Mouse (Mus musculus): ENCODE data around the gene Serpinb1c. TPM values are rescaled to one million over a fixed set of nuclear protein-coding genes. Genes with fewer than 3 reads are reported as not detected.

Gene Serpinb1c
- polyA plus RNA-seq, 1 experiment, result not detected

- TF ChIP-seq POLR2A (IDR thresholded peaks at IDR 0.05; ENCODE audit: low read depth, low read length), result no peak
- no peak for TF ChIP-seq CTCF (IDR thresholded peaks at IDR 0.05; ENCODE audit: extremely low read depth, insufficient read depth, insufficient read length, insufficient replicate concordance)
- Histone ChIP-seq H3K4me3 (ENCODE audit: extremely low read depth, insufficient read depth, insufficient read length) (no peak overlapping the region), H3K4me1 (ENCODE audit: control insufficient read depth, insufficient read depth, insufficient read length) (peaks cover 13% of the 10 kb centered on the region), H3K36me3 (ENCODE audit: control insufficient read depth, insufficient read depth, low read length) (peaks cover 9% of the 10 kb centered on the region), H3K27me3 (ENCODE audit: control insufficient read depth, insufficient read depth, low read length) (no peaks in the 10 kb centered on the region), H3K27ac (ENCODE audit: insufficient read depth, low read length) (peak overlapping the region; percentile 80; the same call in 1 of the 2 replicates)
- no peak for DNase-seq (ENCODE audit: low read depth in 1 of 2, low spot score in 2 of 2)
- WGBS, result 6% methylated on average over 1 of the region's 1 CpGs
Observed at GRCm38 (mm10) chr13:32839314-32839713, 58.7 kb downstream of the Serpinb1c start.

GRCm38 (mm10) chr13:32834513-32834912, 63.5 kb downstream of the Serpinb1c start:
- no peak overlapping the region for H3K4me3 ChIP-seq (ENCODE audit: extremely low read depth, insufficient read depth, insufficient read length)
- WGBS, result 75% methylated on average over 5 of the region's 5 CpGs

GRCm38 (mm10) chr13:32833237-32833636, 64.8 kb downstream of the Serpinb1c start:
- WGBS, result 8% methylated on average over 6 of the region's 6 CpGs
- Histone ChIP-seq H3K4me3 (ENCODE audit: extremely low read depth, insufficient read depth, insufficient read length) (no peak overlapping the region), H3K27ac (ENCODE audit: insufficient read depth, low read length) (peak overlapping the region; percentile 55; the same call in 1 of the 2 replicates), H3K4me1 (ENCODE audit: control insufficient read depth, insufficient read depth, insufficient read length) (peaks cover 15% of the 10 kb centered on the region), H3K36me3 (ENCODE audit: control insufficient read depth, insufficient read depth, low read length) (no peaks in the 10 kb centered on the region), H3K27me3 (ENCODE audit: control insufficient read depth, insufficient read depth, low read length) (no peaks in the 10 kb centered on the region)
- no peak for DNase-seq (ENCODE audit: low read depth in 1 of 2, low spot score in 2 of 2)
- TF ChIP-seq POLR2A (IDR thresholded peaks at IDR 0.05; ENCODE audit: low read depth, low read length), result no peak
- no peak for TF ChIP-seq CTCF (IDR thresholded peaks at IDR 0.05; ENCODE audit: extremely low read depth, insufficient read depth, insufficient read length, insufficient replicate concordance)

More at GRCm38 (mm10) chr13:32834513-32834912, 63.5 kb downstream of the Serpinb1c start:
- TF ChIP-seq POLR2A (IDR thresholded peaks at IDR 0.05; ENCODE audit: low read depth, low read length) (no peak), CTCF (IDR thresholded peaks at IDR 0.05; ENCODE audit: extremely low read depth, insufficient read depth, insufficient read length, insufficient replicate concordance) (no peak)
- H3K27me3 ChIP-seq (ENCODE audit: control insufficient read depth, insufficient read depth, low read length), result no peaks in the 10 kb centered on the region
- no peak for DNase-seq (ENCODE audit: low read depth in 1 of 2, low spot score in 2 of 2)
- H3K4me1 ChIP-seq (ENCODE audit: control insufficient read depth, insufficient read depth, insufficient read length), result peaks cover 20% of the 10 kb centered on the region
- no peak overlapping the region for H3K27ac ChIP-seq (ENCODE audit: insufficient read depth, low read length)
- no peaks in the 10 kb centered on the region for H3K36me3 ChIP-seq (ENCODE audit: control insufficient read depth, insufficient read depth, low read length)

GRCm38 (mm10) chr13:32832776-32833175, 65.2 kb downstream of the Serpinb1c start:
- Histone ChIP-seq H3K36me3 (ENCODE audit: control insufficient read depth, insufficient read depth, low read length) (no peaks in the 10 kb centered on the region), H3K4me3 (ENCODE audit: extremely low read depth, insufficient read depth, insufficient read length) (no peak overlapping the region), H3K27me3 (ENCODE audit: control insufficient read depth, insufficient read depth, low read length) (no peaks in the 10 kb centered on the region), H3K27ac (ENCODE audit: insufficient read depth, low read length) (peak overlapping the region; percentile 79), H3K4me1 (ENCODE audit: control insufficient read depth, insufficient read depth, insufficient read length) (peaks cover 12% of the 10 kb centered on the region)
- 40% methylated on average over 3 of the region's 3 CpGs for WGBS
- no peak for TF ChIP-seq CTCF (IDR thresholded peaks at IDR 0.05; ENCODE audit: extremely low read depth, insufficient read depth, insufficient read length, insufficient replicate concordance)
- TF ChIP-seq POLR2A (IDR thresholded peaks at IDR 0.05; ENCODE audit: low read depth, low read length), result no peak
- DNase-seq (ENCODE audit: low read depth in 1 of 2, low spot score in 2 of 2), result no peak

- peaks cover 12% of the 10 kb centered on the region for H3K4me1 ChIP-seq (ENCODE audit: control insufficient read depth, insufficient read depth, insufficient read length)
- peak overlapping the region; percentile 79 for H3K27ac ChIP-seq (ENCODE audit: insufficient read depth, low read length)
- peak; percentile 82 to 84 for DNase-seq (ENCODE audit: low read depth in 1 of 2, low spot score in 2 of 2)
- 39% methylated on average over 3 of the region's 3 CpGs for whole genome bisulfite sequencing
- no peak overlapping the region for H3K4me3 ChIP-seq (ENCODE audit: extremely low read depth, insufficient read depth, insufficient read length)
- no peaks in the 10 kb centered on the region for H3K36me3 ChIP-seq (ENCODE audit: control insufficient read depth, insufficient read depth, low read length)
- no peaks in the 10 kb centered on the region for H3K27me3 ChIP-seq (ENCODE audit: control insufficient read depth, insufficient read depth, low read length)
- no peak for TF ChIP-seq POLR2A (IDR thresholded peaks at IDR 0.05; ENCODE audit: low read depth, low read length)
- no peak for TF ChIP-seq CTCF (IDR thresholded peaks at IDR 0.05; ENCODE audit: extremely low read depth, insufficient read depth, insufficient read length, insufficient replicate concordance)
Observed at GRCm38 (mm10) chr13:32831505-32832273, 66.3 kb downstream of the Serpinb1c start.

Other genes with a start within 250 kb of the Serpinb1c start
- not detected in 2 replicates for gene Mylk4, start 114.3 kb downstream of the Serpinb1c start, polyA plus RNA-seq (2012; rRNA removed)
- gene Wrnip1, start 96.2 kb downstream of the Serpinb1c start, polyA plus RNA-seq (2012; rRNA removed), result 26.6 and 37.1 TPM in 2 replicates
- gene D930007J09Rik, start 95.4 kb downstream of the Serpinb1c start, polyA plus RNA-seq (2012; rRNA removed), result not detected in 2 replicates
- 24.6 and 30.2 TPM in 2 replicates for gene Serpinb1a, start 47.0 kb downstream of the Serpinb1c start, polyA plus RNA-seq (2012; rRNA removed)
- 10.5 and 13.0 TPM in 2 replicates for gene Serpinb6b, start 67.0 kb upstream of the Serpinb1c start, polyA plus RNA-seq (2012; rRNA removed)
- gene Serpinb9, start 105.0 kb upstream of the Serpinb1c start, polyA plus RNA-seq (2012; rRNA removed), result 5.8 and 7.0 TPM in 2 replicates
- gene Serpinb9b, start 129.2 kb upstream of the Serpinb1c start, polyA plus RNA-seq (2012; rRNA removed), result 0.32 and 0.36 TPM in 2 replicates
- 0.06 and 0.21 TPM in 2 replicates for gene Serpinb1b, start 180.4 kb upstream of the Serpinb1c start, polyA plus RNA-seq (2012; rRNA removed)